Mouse (Mus musculus) ovary, postnatal 10 days (tissue): ENCODE measurements at regions not wholly inside any gene's neighbourhood (a gene's known extent, or its start where the extent isn't known, plus 50 kb on each side); places are given as distances from the start of the nearest gene placed in this dataset.

ENCODE experiments used
- DNase-seq: peaks from one replicate; pipeline ENCODE4 v3.0.0; 2022; ENCODE audit warnings: low spot score

- no peak for DNase-seq
Measured at GRCm38 (mm10) chr10:98434974-98435373, 479.2 kb upstream of the Atp2b1 start.

- DNase-seq: no peak
Measured at GRCm38 (mm10) chr10:98461538-98461937, 452.7 kb upstream of the Atp2b1 start.

GRCm38 (mm10) chr10:98474581-98474980, 439.6 kb upstream of the Atp2b1 start:
- no peak for DNase-seq

- DNase-seq: peak; percentile 4
Measured at GRCm38 (mm10) chr10:98485751-98486681, 428.2 kb upstream of the Atp2b1 start.

GRCm38 (mm10) chr10:98494354-98494753, 419.9 kb upstream of the Atp2b1 start:
- DNase-seq: no peak

GRCm38 (mm10) chr10:98496254-98496653, 418.0 kb upstream of the Atp2b1 start:
- no peak for DNase-seq

- no peak for DNase-seq
Measured at GRCm38 (mm10) chr10:98500315-98500714, 413.9 kb upstream of the Atp2b1 start.

GRCm38 (mm10) chr10:98501566-98501965, 412.6 kb upstream of the Atp2b1 start:
- no peak for DNase-seq

GRCm38 (mm10) chr10:98504524-98504923, 409.7 kb upstream of the Atp2b1 start:
- no peak for DNase-seq

GRCm38 (mm10) chr10:98508515-98509143, 405.6 kb upstream of the Atp2b1 start:
- DNase-seq: no peak

- no peak for DNase-seq
Measured at GRCm38 (mm10) chr10:98514836-98515235, 399.4 kb upstream of the Atp2b1 start.

GRCm38 (mm10) chr10:98517609-98518008, 396.6 kb upstream of the Atp2b1 start:
- DNase-seq: no peak

- DNase-seq: no peak
Measured at GRCm38 (mm10) chr10:98529565-98529964, 384.6 kb upstream of the Atp2b1 start.

- DNase-seq: no peak
Measured at GRCm38 (mm10) chr10:98531425-98531824, 382.8 kb upstream of the Atp2b1 start.

GRCm38 (mm10) chr10:98538706-98539105, 375.5 kb upstream of the Atp2b1 start:
- DNase-seq: no peak

GRCm38 (mm10) chr10:98541062-98541461, 373.1 kb upstream of the Atp2b1 start:
- DNase-seq: no peak

GRCm38 (mm10) chr10:98542072-98542471, 372.1 kb upstream of the Atp2b1 start:
- no peak for DNase-seq

- no peak for DNase-seq
Measured at GRCm38 (mm10) chr10:98543253-98543997, 370.8 kb upstream of the Atp2b1 start.

GRCm38 (mm10) chr10:98543998-98544349, 370.2 kb upstream of the Atp2b1 start:
- DNase-seq: no peak

GRCm38 (mm10) chr10:98554575-98554974, 359.6 kb upstream of the Atp2b1 start:
- no peak for DNase-seq

GRCm38 (mm10) chr10:98557470-98558060, 356.6 kb upstream of the Atp2b1 start:
- DNase-seq: no peak

- DNase-seq: no peak
Measured at GRCm38 (mm10) chr10:98558560-98558959, 355.6 kb upstream of the Atp2b1 start.
